ENCODE assay signal across 28 mouse cellular contexts in the genomic region with DNA sequence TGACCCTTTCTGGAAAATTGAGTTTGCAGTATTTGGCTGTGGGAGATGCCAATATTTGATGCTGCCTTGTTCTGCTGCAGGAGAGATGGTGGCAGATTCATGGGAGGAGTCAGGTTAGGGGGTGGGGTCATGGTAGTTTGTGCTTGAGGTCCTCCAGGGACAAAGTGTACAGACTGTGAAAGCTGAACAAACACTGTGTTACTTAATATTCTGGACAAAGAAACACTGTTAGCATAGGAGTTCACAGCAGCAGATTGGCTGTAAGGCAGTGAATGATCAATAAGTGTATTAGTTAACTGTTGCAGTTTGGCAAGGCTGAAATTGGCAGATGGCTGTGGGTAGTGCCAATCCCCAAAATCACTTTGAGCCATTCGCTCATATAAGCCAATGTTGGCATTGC. TPM values are rescaled to one million over a fixed set of nuclear protein-coding genes. Genes with fewer than 3 reads are reported as not detected.
"Had no signal": no experiment of that assay in that cellular context is flagged by ENCODE, and none has a peak within 500 bp of the region (broad histone marks: within the 10 kb centered on the region; RNA-seq: fewer than 3 reads in every experiment).

No protein-coding gene starts in this region.

- H3K4me3 ChIP-seq: midbrain, embryonic 10.5 days; midbrain, embryonic 12.5 days; myocyte; neural tube, embryonic 13.5 days; neural tube, embryonic 15.5 days; stomach, embryonic 15.5 days had no signal

- H3K27ac ChIP-seq: midbrain, embryonic 10.5 days; midbrain, embryonic 12.5 days; neural tube, embryonic 13.5 days; neural tube, embryonic 15.5 days; stomach, embryonic 15.5 days; stomach, postnatal 0 days had no signal

- H3K4me2 ChIP-seq: lung, embryonic 14.5 days; midbrain, embryonic 12.5 days; neural tube, embryonic 13.5 days; neural tube, embryonic 15.5 days; stomach, embryonic 15.5 days had no signal

- DNase-seq: lung, adult 18-20 months; lung, embryonic 14.5 days; lung, postnatal 10 days; lung, postnatal 4 days; midbrain, embryonic 14.5 days; retina, postnatal 1 day; right cerebral cortex, adult 18-20 months; right cerebral cortex, postnatal 25 days; right cerebral cortex, postnatal 4 days; thymus, adult 2 months; thymus, postnatal 25 days; thymus, postnatal 4 days had no signal

- H3K36me3 ChIP-seq: midbrain, embryonic 10.5 days; midbrain, embryonic 12.5 days; neural tube, embryonic 13.5 days; neural tube, embryonic 15.5 days; stomach, embryonic 15.5 days had no signal

- H3K4me1 ChIP-seq: midbrain, embryonic 10.5 days; midbrain, embryonic 12.5 days; neural tube, embryonic 13.5 days; neural tube, embryonic 15.5 days; stomach, embryonic 15.5 days had no signal

- H3K9me3 ChIP-seq: neural tube, embryonic 13.5 days; stomach, embryonic 15.5 days had no signal

- H3K9ac ChIP-seq: lung, embryonic 14.5 days; midbrain, embryonic 12.5 days; neural tube, embryonic 13.5 days; neural tube, embryonic 15.5 days; stomach, embryonic 15.5 days had no signal

- ATAC-seq: midbrain, embryonic 16.5 days had no signal

- H3K27me3 ChIP-seq: midbrain, embryonic 12.5 days; neural tube, embryonic 13.5 days; neural tube, embryonic 15.5 days; stomach, embryonic 15.5 days had no signal

RNA-seq across cellular contexts. Expression of gene Sult2a1, which starts 23.3 kb away (rescaled TPM):
- total RNA-seq: megakaryocyte, adult 5-6 weeks; megakaryocyte-erythroid progenitor cell, adult 5-6 weeks had no signal
- polyA plus RNA-seq: lung, embryonic 14.5 days; lung, embryonic 16.5 days; midbrain, embryonic 10.5 days; midbrain, embryonic 12.5 days; midbrain, embryonic 14.5 days; midbrain, embryonic 16.5 days; myocyte; neural tube, embryonic 11.5 days; neural tube, embryonic 13.5 days; neural tube, embryonic 15.5 days; small intestine, adult 2 months; spleen, adult 2 months; testis, adult 2 months; thymus, adult 2 months; urinary bladder, adult 2 months had no signal
